Mouse (Mus musculus) liver, adult 2 months (tissue): ENCODE measurements around the gene Noc4l.

Experiments
- CTCF ChIP-seq: fragments of 200-500 bp; IDR thresholded peaks from 2 replicates; pipeline ENCODE4 v1.5.1; 2011; ENCODE audit warnings: low read depth, low read length, control low read depth
- POLR2A ChIP-seq: fragments of 200-500 bp; IDR thresholded peaks from 2 replicates; pipeline ENCODE4 v1.6.1; 2011; ENCODE audit warnings: low read length, control low read depth; ENCODE audit not compliant: insufficient read depth; ENCODE audit errors: extremely low read depth

DNA sequence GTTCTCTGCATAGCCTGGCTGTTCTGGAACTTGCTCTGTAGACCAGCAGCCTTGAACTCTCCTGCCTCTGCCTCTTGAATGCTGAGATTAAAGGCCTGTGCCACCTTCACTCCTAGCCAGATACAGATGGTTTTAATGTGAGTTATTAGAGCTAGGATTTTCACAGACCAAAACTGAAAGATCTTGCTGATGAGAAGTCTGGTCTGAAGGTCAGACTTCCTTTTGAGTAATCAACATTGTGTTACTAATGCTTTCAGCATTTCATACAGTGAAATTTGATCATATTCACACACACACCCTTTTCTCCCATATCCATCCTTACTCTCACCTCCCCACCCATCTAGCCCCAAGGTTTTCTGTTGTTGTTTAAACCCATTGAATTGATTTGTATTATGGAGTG is 6.5 kb upstream of the Noc4l start:
- no peak for TF ChIP-seq CTCF
- TF ChIP-seq POLR2A: no peak
